Mouse (Mus musculus): ENCODE results near the gene Ranbp3l.

- TF ChIP-seq POLR2A (IDR thresholded peaks at IDR 0.05; ENCODE audit: insufficient read length, low read depth): no peak
- no peak for TF ChIP-seq MYOD1 (IDR thresholded peaks at IDR 0.05; ENCODE audit: control insufficient read depth in 1 of 3, insufficient read length in 2 of 3, low read depth in 2 of 3)
- TF ChIP-seq TCF12 (IDR thresholded peaks at IDR 0.05; ENCODE audit: insufficient read depth, poor library complexity, severe bottlenecking): no peak
- TF ChIP-seq MYOG (IDR thresholded peaks at IDR 0.05; ENCODE audit: control insufficient read depth in 1 of 3, insufficient read depth in 1 of 3, insufficient read length in 2 of 3, low read depth in 2 of 3): no peak
- no peak for TF ChIP-seq POLR2AphosphoS2 (IDR thresholded peaks at IDR 0.05; ENCODE audit: insufficient read length, low read depth)
- TF ChIP-seq USF1 (IDR thresholded peaks at IDR 0.05; ENCODE audit: low read depth): no peak
- TF ChIP-seq MAX (IDR thresholded peaks at IDR 0.05; ENCODE audit: low read depth): no peak
- no peak for TF ChIP-seq SRF (IDR thresholded peaks at IDR 0.05; ENCODE audit: control insufficient read depth, insufficient read length, low read depth)
- no peak for TF ChIP-seq E2F4 (IDR thresholded peaks at IDR 0.05; ENCODE audit: insufficient read depth)
- no peak for TF ChIP-seq CEBPB (IDR thresholded peaks at IDR 0.05; ENCODE audit: insufficient read depth, poor library complexity, severe bottlenecking)
- no peak for TF ChIP-seq REST (IDR thresholded peaks at IDR 0.05; ENCODE audit: insufficient read depth, insufficient read length)
These were observed 88.0 kb downstream of the Ranbp3l start for GRCm38 (mm10) chr15:9055704-9056103.

Data from myocyte (in vitro differentiated cells).